Mouse (Mus musculus): Measurements from ENCODE around the gene Stk11. TPM values are rescaled to one million over a fixed set of nuclear protein-coding genes. Genes with fewer than 3 reads are reported as not detected.

Gene Stk11
- polyA plus RNA-seq, 1 experiment from 2014 or later: 23.2 TPM

Other genes starting within 250 kb of the Stk11 start
- 1.7 TPM in 2 replicates for gene Prtn3, start 241.3 kb upstream of the Stk11 start, polyA plus RNA-seq (2015; fragmentation: Nextera tagmentation; extraction: Ambion mirVana)
- 3.3 and 3.4 TPM in 2 replicates for gene Plppr3, start 241.2 kb upstream of the Stk11 start, polyA plus RNA-seq (2015; fragmentation: Nextera tagmentation; extraction: Ambion mirVana)
- 0.30 and 0.74 TPM in 2 replicates for gene Elane, start 229.6 kb upstream of the Stk11 start, polyA plus RNA-seq (2015; fragmentation: Nextera tagmentation; extraction: Ambion mirVana)
- 4.2 TPM in 1 of 2 replicates, not detected in the other for gene Cfd, start 224.9 kb upstream of the Stk11 start, polyA plus RNA-seq (2015; fragmentation: Nextera tagmentation; extraction: Ambion mirVana)
- 32.6 and 39.1 TPM in 2 replicates for gene Med16, start 206.9 kb upstream of the Stk11 start, polyA plus RNA-seq (2015; fragmentation: Nextera tagmentation; extraction: Ambion mirVana)
- 5.3 and 15.5 TPM in 2 replicates for gene Gm26602, start 204.9 kb upstream of the Stk11 start, polyA plus RNA-seq (2015; fragmentation: Nextera tagmentation; extraction: Ambion mirVana)
- 0.48 and 1.2 TPM in 2 replicates for gene Kiss1r, start 198.8 kb upstream of the Stk11 start, polyA plus RNA-seq (2015; fragmentation: Nextera tagmentation; extraction: Ambion mirVana)
- gene R3hdm4, start 194.6 kb upstream of the Stk11 start, polyA plus RNA-seq (2015; fragmentation: Nextera tagmentation; extraction: Ambion mirVana): 129 and 131 TPM in 2 replicates
- 3.7 TPM in 2 replicates for gene Arid3a, start 188.8 kb upstream of the Stk11 start, polyA plus RNA-seq (2015; fragmentation: Nextera tagmentation; extraction: Ambion mirVana)
- gene Wdr18, start 155.7 kb upstream of the Stk11 start, polyA plus RNA-seq (2015; fragmentation: Nextera tagmentation; extraction: Ambion mirVana): 77.5 and 85.8 TPM in 2 replicates
- gene Grin3b, start 145.1 kb upstream of the Stk11 start, polyA plus RNA-seq (2015; fragmentation: Nextera tagmentation; extraction: Ambion mirVana): 0.09 and 0.20 TPM in 2 replicates
- gene Tmem259, start 131.5 kb upstream of the Stk11 start, polyA plus RNA-seq (2015; fragmentation: Nextera tagmentation; extraction: Ambion mirVana): 19.4 and 25.8 TPM in 2 replicates
- gene Cnn2, start 127.2 kb upstream of the Stk11 start, polyA plus RNA-seq (2015; fragmentation: Nextera tagmentation; extraction: Ambion mirVana): 137 and 152 TPM in 2 replicates
- 5.2 and 5.8 TPM in 2 replicates for gene Abca7, start 119.3 kb upstream of the Stk11 start, polyA plus RNA-seq (2015; fragmentation: Nextera tagmentation; extraction: Ambion mirVana)
- gene Arhgap45, start 99.2 kb upstream of the Stk11 start, polyA plus RNA-seq (2015; fragmentation: Nextera tagmentation; extraction: Ambion mirVana): 179 and 206 TPM in 2 replicates
- 153 and 158 TPM in 2 replicates for gene Polr2e, start 76.0 kb upstream of the Stk11 start, polyA plus RNA-seq (2015; fragmentation: Nextera tagmentation; extraction: Ambion mirVana)
- gene Gpx4, start 68.6 kb upstream of the Stk11 start, polyA plus RNA-seq (2015; fragmentation: Nextera tagmentation; extraction: Ambion mirVana): 640 and 681 TPM in 2 replicates
- gene Sbno2, start 10.2 kb upstream of the Stk11 start, polyA plus RNA-seq (2015; fragmentation: Nextera tagmentation; extraction: Ambion mirVana): 18.3 and 19.7 TPM in 2 replicates
- gene Atp5d, start 22.8 kb downstream of the Stk11 start, polyA plus RNA-seq (2015; fragmentation: Nextera tagmentation; extraction: Ambion mirVana): 588 TPM in 2 replicates
- 3.5 and 4.3 TPM in 2 replicates for gene Cbarp, start 25.0 kb downstream of the Stk11 start, polyA plus RNA-seq (2015; fragmentation: Nextera tagmentation; extraction: Ambion mirVana)
- gene Midn, start 32.5 kb downstream of the Stk11 start, polyA plus RNA-seq (2015; fragmentation: Nextera tagmentation; extraction: Ambion mirVana): 13.1 and 18.8 TPM in 2 replicates
- 226 and 376 TPM in 2 replicates for gene Cirbp, start 50.2 kb downstream of the Stk11 start, polyA plus RNA-seq (2015; fragmentation: Nextera tagmentation; extraction: Ambion mirVana)
- 15.3 and 15.4 TPM in 2 replicates for gene 1600002K03Rik, start 57.1 kb downstream of the Stk11 start, polyA plus RNA-seq (2015; fragmentation: Nextera tagmentation; extraction: Ambion mirVana)
- 1.2 and 1.6 TPM in 2 replicates for gene Efna2, start 63.7 kb downstream of the Stk11 start, polyA plus RNA-seq (2015; fragmentation: Nextera tagmentation; extraction: Ambion mirVana)
- 70.8 and 72.4 TPM in 2 replicates for gene Mum1, start 110.6 kb downstream of the Stk11 start, polyA plus RNA-seq (2015; fragmentation: Nextera tagmentation; extraction: Ambion mirVana)
- gene Ndufs7, start 133.3 kb downstream of the Stk11 start, polyA plus RNA-seq (2015; fragmentation: Nextera tagmentation; extraction: Ambion mirVana): 319 and 339 TPM in 2 replicates
- gene Gamt, start 145.2 kb downstream of the Stk11 start, polyA plus RNA-seq (2015; fragmentation: Nextera tagmentation; extraction: Ambion mirVana): 5.5 and 5.9 TPM in 2 replicates
- 48.9 and 56.1 TPM in 2 replicates for gene Dazap1, start 145.7 kb downstream of the Stk11 start, polyA plus RNA-seq (2015; fragmentation: Nextera tagmentation; extraction: Ambion mirVana)
- gene Rps15, start 176.7 kb downstream of the Stk11 start, polyA plus RNA-seq (2015; fragmentation: Nextera tagmentation; extraction: Ambion mirVana): 1,158 and 1,206 TPM in 2 replicates
- gene Apc2, start 180.2 kb downstream of the Stk11 start, polyA plus RNA-seq (2015; fragmentation: Nextera tagmentation; extraction: Ambion mirVana): 0.10 and 0.24 TPM in 2 replicates
- 72.7 and 81.1 TPM in 2 replicates for gene 2310011J03Rik, start 204.7 kb downstream of the Stk11 start, polyA plus RNA-seq (2015; fragmentation: Nextera tagmentation; extraction: Ambion mirVana)
- gene Pcsk4, start 213.7 kb downstream of the Stk11 start, polyA plus RNA-seq (2015; fragmentation: Nextera tagmentation; extraction: Ambion mirVana): 4.4 and 4.6 TPM in 2 replicates
- gene Reep6, start 214.2 kb downstream of the Stk11 start, polyA plus RNA-seq (2015; fragmentation: Nextera tagmentation; extraction: Ambion mirVana): 0.26 and 0.30 TPM in 2 replicates
- gene Adamtsl5, start 232.6 kb downstream of the Stk11 start, polyA plus RNA-seq (2015; fragmentation: Nextera tagmentation; extraction: Ambion mirVana): 1.0 and 1.1 TPM in 2 replicates
- 0.17 and 0.21 TPM in 2 replicates for gene Plk5, start 240.7 kb downstream of the Stk11 start, polyA plus RNA-seq (2015; fragmentation: Nextera tagmentation; extraction: Ambion mirVana)

All from thymus, postnatal 0 days (tissue).